Comparison of ENCODE assay signal across 10 mouse cellular contexts in genomic region chr9:47894096-47894495, GRCm38 (mm10).
A peak's percentile ranks its signal among the peaks of the same experiment; 100 is the strongest.
DNase-seq lines count a peak whose midpoint lies in the region; ATAC-seq and TF ChIP-seq lines count a peak whose summit lies in the region.
"Had no signal": no experiment of that assay in that cellular context is flagged by ENCODE, and none has a peak within 500 bp of the region (broad histone marks: within the 10 kb centered on the region; RNA-seq: fewer than 3 reads in every experiment).

No protein-coding gene starts in this region.

- 39% methylated on average over 5 of the region's 5 CpGs for WGBS in forebrain, embryonic 16.5 days
- 66% methylated on average over 5 of the region's 5 CpGs for WGBS in forebrain, embryonic 12.5 days
- WGBS in lung, embryonic 14.5 days: 5% methylated on average over 5 of the region's 5 CpGs
- WGBS in embryonic facial prominence, embryonic 11.5 days: 33% methylated on average over 5 of the region's 5 CpGs
- WGBS in stomach, embryonic 14.5 days: under 1% methylated on average over 5 of the region's 5 CpGs

- H3K9me3 ChIP-seq in forebrain, embryonic 16.5 days (ENCODE audit: control insufficient read depth, low read length): no peaks in the 10 kb centered on the region
- H3K9me3 ChIP-seq in forebrain, embryonic 12.5 days: no peaks in the 10 kb centered on the region
- no peaks in the 10 kb centered on the region for H3K9me3 ChIP-seq in lung, embryonic 14.5 days (ENCODE audit: low read depth, low read length)
- no peaks in the 10 kb centered on the region for H3K9me3 ChIP-seq in embryonic facial prominence, embryonic 11.5 days (replicated peaks; ENCODE audit: control insufficient read depth, low read length)
- no peaks in the 10 kb centered on the region for H3K9me3 ChIP-seq in stomach, embryonic 14.5 days (ENCODE audit: control insufficient read depth, low read depth, low read length)

- DNase-seq in lung, embryonic 14.5 days: peak; percentile 62
- no peak for DNase-seq in lung, postnatal 36 days
- DNase-seq in embryonic facial prominence, embryonic 11.5 days (ENCODE audit: low spot score): peak; percentile 68
- DNase-seq in frontal cortex, postnatal 14 days (ENCODE audit: low spot score in 2 of 2): no peak
- DNase-seq: adrenal gland, postnatal 25 days; cerebellum, postnatal 14 days had no signal

- H3K4me2 ChIP-seq in forebrain, embryonic 16.5 days (ENCODE audit: low read length): no peak overlapping the region
- H3K4me2 ChIP-seq in forebrain, embryonic 12.5 days: no peak overlapping the region
- no peak overlapping the region for H3K4me2 ChIP-seq in lung, embryonic 14.5 days
- H3K4me2 ChIP-seq in embryonic facial prominence, embryonic 11.5 days (ENCODE audit: low read depth, low read length): no peak overlapping the region
- no peak overlapping the region for H3K4me2 ChIP-seq in stomach, embryonic 14.5 days (replicated peaks; ENCODE audit: low read depth, low read length)

- no peak overlapping the region for H3K9ac ChIP-seq in forebrain, embryonic 16.5 days (replicated peaks; ENCODE audit: low read depth, low read length)
- H3K9ac ChIP-seq in forebrain, embryonic 12.5 days: no peak overlapping the region
- no peak overlapping the region for H3K9ac ChIP-seq in lung, embryonic 14.5 days
- no peak overlapping the region for H3K9ac ChIP-seq in embryonic facial prominence, embryonic 11.5 days (replicated peaks; ENCODE audit: low read length)
- no peak overlapping the region for H3K9ac ChIP-seq in stomach, embryonic 14.5 days (replicated peaks; ENCODE audit: low read depth, low read length)

- peaks cover 40% of the 10 kb centered on the region for H3K27me3 ChIP-seq in forebrain, embryonic 16.5 days (replicated peaks; ENCODE audit: control insufficient read depth, insufficient read depth, low read length)
- H3K27me3 ChIP-seq in forebrain, embryonic 12.5 days: peaks cover 81% of the 10 kb centered on the region
- H3K27me3 ChIP-seq in lung, embryonic 14.5 days (ENCODE audit: insufficient read depth, low read length): no peaks in the 10 kb centered on the region
- no peaks in the 10 kb centered on the region for H3K27me3 ChIP-seq in embryonic facial prominence, embryonic 11.5 days (ENCODE audit: control insufficient read depth, insufficient read depth, low read length)
- H3K27me3 ChIP-seq in stomach, embryonic 14.5 days (ENCODE audit: control insufficient read depth, insufficient read depth, low read length): no peaks in the 10 kb centered on the region

- H3K4me3 ChIP-seq in forebrain, embryonic 16.5 days (replicated peaks; ENCODE audit: low read length): no peak overlapping the region
- H3K4me3 ChIP-seq in forebrain, embryonic 12.5 days (replicated peaks): no peak overlapping the region
- no peak overlapping the region for H3K4me3 ChIP-seq in lung, embryonic 14.5 days (ENCODE audit: low read depth, low read length)
- no peak overlapping the region for H3K4me3 ChIP-seq in embryonic facial prominence, embryonic 11.5 days (ENCODE audit: low read depth, low read length)
- no peak overlapping the region for H3K4me3 ChIP-seq in stomach, embryonic 14.5 days (ENCODE audit: low read depth, low read length)

- no peak for TF ChIP-seq CTCF in lung, embryonic 14.5 days (IDR thresholded peaks at IDR 0.05; ENCODE audit: low read depth)

- H3K4me1 ChIP-seq in forebrain, embryonic 16.5 days (replicated peaks; ENCODE audit: control insufficient read depth, insufficient read depth, low read length): no peaks in the 10 kb centered on the region
- peaks cover 7% of the 10 kb centered on the region; the same call in 1 of the 2 replicates for H3K4me1 ChIP-seq in forebrain, embryonic 12.5 days
- H3K4me1 ChIP-seq in lung, embryonic 14.5 days (ENCODE audit: insufficient read depth): peaks cover 5% of the 10 kb centered on the region; the same call in 1 of the 2 replicates
- no peaks in the 10 kb centered on the region for H3K4me1 ChIP-seq in embryonic facial prominence, embryonic 11.5 days (ENCODE audit: control insufficient read depth, insufficient read depth, low read length)
- peaks cover 21% of the 10 kb centered on the region; the same call in 1 of the 2 replicates for H3K4me1 ChIP-seq in stomach, embryonic 14.5 days (ENCODE audit: control insufficient read depth, insufficient read depth, low read length)

- H3K27ac ChIP-seq in forebrain, embryonic 16.5 days (ENCODE audit: low read length): no peak overlapping the region
- no peak overlapping the region for H3K27ac ChIP-seq in forebrain, embryonic 12.5 days
- peak overlapping the region; percentile 1; the same call in 1 of the 2 replicates for H3K27ac ChIP-seq in lung, embryonic 14.5 days (ENCODE audit: low read depth)
- H3K27ac ChIP-seq in embryonic facial prominence, embryonic 11.5 days (replicated peaks; ENCODE audit: low read depth, low read length): no peak overlapping the region
- no peak overlapping the region for H3K27ac ChIP-seq in stomach, embryonic 14.5 days (ENCODE audit: low read length)

- ATAC-seq in forebrain, embryonic 16.5 days: 0 out of 2 replicates have a peak, but pooled peaks have one; percentile 45
- no peak for ATAC-seq in forebrain, embryonic 12.5 days (ENCODE audit: low FRiP score)
- ATAC-seq in lung, embryonic 14.5 days (ENCODE audit: insufficient read depth): peak; percentile 84
- peak; percentile 72 for ATAC-seq in embryonic facial prominence, embryonic 11.5 days (replicated peaks; ENCODE audit: insufficient number of reproducible peaks, low FRiP score, low TSS enrichment, low read depth)
- ATAC-seq in stomach, embryonic 14.5 days (ENCODE audit: insufficient number of reproducible peaks, insufficient read depth, low FRiP score, low read depth): 0 out of 2 replicates have a peak, but pooled peaks have one; percentile 60
- no peak for ATAC-seq in granulocyte monocyte progenitor cell, adult 5-6 weeks (replicated peaks; ENCODE audit: poor library complexity, severe bottlenecking)

- no peaks in the 10 kb centered on the region for H3K36me3 ChIP-seq in forebrain, embryonic 16.5 days (ENCODE audit: control insufficient read depth, insufficient read depth)
- no peaks in the 10 kb centered on the region for H3K36me3 ChIP-seq in forebrain, embryonic 12.5 days (replicated peaks)
- H3K36me3 ChIP-seq in lung, embryonic 14.5 days (ENCODE audit: insufficient read depth): no peaks in the 10 kb centered on the region
- no peaks in the 10 kb centered on the region for H3K36me3 ChIP-seq in embryonic facial prominence, embryonic 11.5 days (replicated peaks; ENCODE audit: control insufficient read depth, insufficient read depth, low read depth, low read length)
- no peaks in the 10 kb centered on the region for H3K36me3 ChIP-seq in stomach, embryonic 14.5 days (ENCODE audit: control insufficient read depth, insufficient read depth, low read length)

Comparison
In these comparisons a context has a peak if more than half of its experiments do, and no peak if none do; other contexts are left out.
1. ATAC-seq: peak in forebrain, embryonic 16.5 days (single experiment), lung, embryonic 14.5 days (single experiment), embryonic facial prominence, embryonic 11.5 days (single experiment) and stomach, embryonic 14.5 days (single experiment); none in forebrain, embryonic 12.5 days (single experiment) and granulocyte monocyte progenitor cell, adult 5-6 weeks (single experiment).
2. DNase-seq: peak in lung, embryonic 14.5 days (single experiment) and embryonic facial prominence, embryonic 11.5 days (single experiment); none in lung, postnatal 36 days (single experiment) and frontal cortex, postnatal 14 days (0 of 2).